Mouse (Mus musculus): ENCODE data around the gene Mmp8. TPM values are rescaled to one million over a fixed set of nuclear protein-coding genes. Genes with fewer than 3 reads are reported as not detected.

The Mmp8 gene
- not detected for polyA plus RNA-seq (2017; shearing (Covaris generic))

GRCm38 (mm10) chr9:7558221-7559017, at the start of gene Mmp8:
Gene Mmp8 (plus strand): TSS chr9:7558456.

GRCm38 (mm10) chr9:7571162-7571561, 12.9 kb downstream of the Mmp8 start, which contains the start of gene Mmp27:
Gene Mmp27 (plus strand): TSS chr9:7571396.

Other genes starting within 250 kb of the Mmp8 start
- 0.37 TPM for gene Mmp12, start 214.1 kb upstream of the Mmp8 start, polyA plus RNA-seq (2017; shearing (Covaris generic))
- not detected for gene Mmp1b, start 170.4 kb upstream of the Mmp8 start, polyA plus RNA-seq (2017; shearing (Covaris generic))
- not detected for gene Mmp3, start 112.6 kb upstream of the Mmp8 start, polyA plus RNA-seq (2017; shearing (Covaris generic))
- not detected for gene Mmp10, start 56.1 kb upstream of the Mmp8 start, polyA plus RNA-seq (2017; shearing (Covaris generic))
- not detected for gene Mmp27, start 12.9 kb downstream of the Mmp8 start, polyA plus RNA-seq (2017; shearing (Covaris generic))
- not detected for gene Mmp20, start 69.8 kb downstream of the Mmp8 start, polyA plus RNA-seq (2017; shearing (Covaris generic))
- not detected for gene Mmp7, start 133.6 kb downstream of the Mmp8 start, polyA plus RNA-seq (2017; shearing (Covaris generic))
- gene Tmem123, start 205.6 kb downstream of the Mmp8 start, polyA plus RNA-seq (2017; shearing (Covaris generic)) = 330 TPM

All from CD4-positive, CD25-positive, alpha-beta regulatory T cell (primary cell).